Mouse (Mus musculus): ENCODE results near the gene Lrmda.
"Not testable (repeated sequence)": the region's sequence is repeated elsewhere in the genome, so short reads cannot be mapped to it uniquely, and the experiment has no call there.

Gene Lrmda

GRCm38 (mm10) chr14:22750409-22750808, 730.9 kb downstream of the Lrmda start:
- in situ Hi-C loops (cut with MboI; ENCODE audit: low sequenced_read_pairs) = no loop called here

DNA sequence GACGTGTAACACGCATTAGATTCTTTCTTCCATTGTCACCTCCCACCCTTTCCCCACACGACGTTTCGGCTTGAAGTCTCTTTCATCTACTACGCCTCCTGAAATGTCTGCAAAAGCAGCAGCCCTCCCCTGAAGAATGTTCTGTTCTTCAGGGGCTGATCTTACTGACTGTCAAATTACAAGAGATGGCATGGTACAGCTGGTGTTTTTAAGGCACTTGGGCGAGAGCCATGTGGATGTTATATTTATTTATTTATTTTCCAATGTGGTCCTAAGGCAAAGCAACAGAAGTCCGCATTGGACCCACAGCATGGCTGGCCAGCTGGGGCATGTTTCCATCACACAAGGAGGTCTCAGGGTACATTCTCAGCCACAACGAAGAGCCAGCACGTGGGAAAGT, 731.8 kb downstream of the Lrmda start:
- in situ Hi-C loops (cut with MboI; ENCODE audit: low sequenced_read_pairs) = no loop called here

DNA sequence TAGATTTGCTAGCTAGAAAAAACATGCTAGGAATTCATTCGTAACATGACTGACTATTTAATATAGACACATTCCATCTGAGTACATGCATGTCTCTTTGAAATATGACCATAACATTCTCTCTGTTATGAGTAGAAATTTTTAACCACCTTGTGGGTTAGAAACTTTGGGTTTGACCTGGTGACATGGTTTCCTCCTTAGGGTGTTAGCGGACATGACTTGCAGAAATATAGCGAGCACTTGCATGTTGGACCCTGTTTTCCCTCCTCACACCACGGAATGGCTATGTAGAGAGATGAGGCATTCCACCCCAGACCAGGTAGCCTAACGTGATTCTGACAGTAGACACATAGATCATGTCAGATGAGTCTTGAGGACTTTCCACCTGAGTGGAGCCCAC, 735.1 kb downstream of the Lrmda start:
- in situ Hi-C loops (cut with MboI; ENCODE audit: low sequenced_read_pairs) = no loop called here

- in situ Hi-C loops (cut with MboI; ENCODE audit: low sequenced_read_pairs) = no loop called here
These were observed 738.0 kb downstream of the Lrmda start for GRCm38 (mm10) chr14:22757493-22757892.

- in situ Hi-C loops (cut with MboI; ENCODE audit: low sequenced_read_pairs) = no loop called here
These were observed 739.7 kb downstream of the Lrmda start for GRCm38 (mm10) chr14:22759216-22759615.

- in situ Hi-C loops (cut with MboI; ENCODE audit: low sequenced_read_pairs) = no loop called here
These were observed 740.2 kb downstream of the Lrmda start for GRCm38 (mm10) chr14:22759673-22760072.

GRCm38 (mm10) chr14:22760241-22761039, 740.9 kb downstream of the Lrmda start:
- in situ Hi-C loops (cut with MboI; ENCODE audit: low sequenced_read_pairs) = no loop called here

GRCm38 (mm10) chr14:22781709-22782108, 762.2 kb downstream of the Lrmda start:
- in situ Hi-C loops (cut with MboI; ENCODE audit: low sequenced_read_pairs) = no loop called here

DNA sequence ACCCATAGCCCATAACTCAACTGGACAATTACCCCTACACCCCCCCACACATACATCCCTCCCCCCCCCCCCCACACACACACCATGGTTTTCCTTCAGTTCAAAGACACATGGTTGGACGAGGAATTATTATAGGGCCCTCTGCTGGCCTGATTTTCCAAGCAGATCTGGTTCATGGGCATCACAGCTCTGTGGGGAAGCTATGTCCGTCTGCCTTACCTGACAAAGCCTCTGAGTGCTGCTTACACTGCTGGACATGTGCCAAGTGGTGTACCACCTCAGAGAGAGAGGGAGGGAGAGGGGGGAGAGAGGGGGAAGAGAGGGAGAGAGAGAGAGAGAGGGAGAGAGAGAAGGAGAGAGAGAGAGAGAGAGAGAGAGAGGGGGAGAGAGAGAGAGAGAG, 762.9 kb downstream of the Lrmda start:
- in situ Hi-C loops (cut with MboI; ENCODE audit: low sequenced_read_pairs) = no loop called here

GRCm38 (mm10) chr14:22783211-22784161, 764.0 kb downstream of the Lrmda start:
- in situ Hi-C loops (cut with MboI; ENCODE audit: low sequenced_read_pairs) = no loop called here

GRCm38 (mm10) chr14:22800020-22800419, 780.5 kb downstream of the Lrmda start:
- in situ Hi-C loops (cut with MboI; ENCODE audit: low sequenced_read_pairs) = no loop called here

DNA sequence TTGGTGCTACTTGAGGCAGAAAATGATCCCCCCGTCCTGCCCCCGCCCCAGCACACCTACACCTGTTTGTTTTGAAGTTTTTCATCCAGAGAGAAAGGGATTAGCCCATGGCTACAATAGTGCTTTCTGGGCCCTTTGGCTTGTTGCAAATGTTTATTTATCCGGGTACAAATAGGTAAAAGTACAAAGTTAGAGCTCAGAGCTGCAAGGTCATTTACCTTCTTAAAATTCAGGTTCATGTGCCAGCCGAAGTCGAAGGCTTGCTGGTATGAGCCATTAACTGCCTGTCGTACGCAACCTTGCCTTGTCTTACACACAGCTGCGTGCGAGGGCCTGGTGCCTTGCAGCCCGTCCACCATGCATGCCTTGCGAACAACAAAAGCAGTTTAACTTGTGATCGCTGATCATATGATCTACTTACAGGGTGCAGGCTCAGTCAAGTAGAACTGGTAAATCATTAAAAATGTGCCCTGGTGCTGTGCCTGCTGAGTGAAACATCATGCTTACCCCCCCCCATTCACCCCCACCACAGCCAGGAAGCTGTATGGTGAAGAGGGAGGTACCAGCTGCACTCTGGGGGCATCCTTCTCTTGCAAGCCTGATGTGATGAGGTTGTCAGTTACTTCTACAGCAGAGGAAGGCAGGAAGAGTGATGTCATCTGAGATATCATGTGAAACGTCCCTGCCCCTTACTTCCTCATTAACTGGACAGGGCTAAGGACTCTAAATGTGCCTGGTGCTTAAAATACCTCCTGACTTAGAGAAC, 781.5 kb downstream of the Lrmda start:
- in situ Hi-C loops (cut with MboI; ENCODE audit: low sequenced_read_pairs) = no loop called here

- in situ Hi-C loops (cut with MboI; ENCODE audit: low sequenced_read_pairs) = not testable (repeated sequence)
These were observed 782.2 kb downstream of the Lrmda start for GRCm38 (mm10) chr14:22801714-22802113.

GRCm38 (mm10) chr14:22807324-22807723, 787.8 kb downstream of the Lrmda start:
- in situ Hi-C loops (cut with MboI; ENCODE audit: low sequenced_read_pairs) = no loop called here

GRCm38 (mm10) chr14:22807726-22808594, 788.4 kb downstream of the Lrmda start:
- in situ Hi-C loops (cut with MboI; ENCODE audit: low sequenced_read_pairs) = no loop called here

DNA sequence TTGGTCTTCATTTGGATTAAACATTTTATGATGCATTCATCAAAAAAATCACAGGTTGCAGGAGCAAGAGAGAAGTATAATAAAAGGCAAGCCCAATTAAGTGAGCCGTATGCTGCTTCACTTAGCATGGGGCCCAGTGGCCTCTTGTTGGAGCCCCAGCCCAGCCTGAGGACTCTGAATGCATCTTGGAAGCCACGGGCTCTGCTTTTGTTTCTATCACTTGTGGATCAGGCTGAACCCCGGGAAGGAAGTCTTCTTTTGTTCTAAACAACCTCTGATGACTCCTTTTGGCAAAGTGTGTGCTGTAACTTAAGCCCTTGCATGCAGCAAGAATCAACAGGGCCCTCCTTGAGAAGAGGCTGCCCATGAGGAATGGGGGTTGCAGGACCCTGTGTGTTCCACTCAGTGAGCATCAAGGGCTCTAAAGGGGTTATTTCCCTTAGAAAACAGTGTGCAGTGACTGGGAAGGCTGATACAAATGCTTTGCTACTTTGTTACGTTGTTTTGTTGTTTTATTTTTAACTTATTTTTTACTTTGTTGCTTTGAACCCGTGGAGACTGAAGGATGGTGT, 789.2 kb downstream of the Lrmda start:
- in situ Hi-C loops (cut with MboI; ENCODE audit: low sequenced_read_pairs) = no loop called here

DNA sequence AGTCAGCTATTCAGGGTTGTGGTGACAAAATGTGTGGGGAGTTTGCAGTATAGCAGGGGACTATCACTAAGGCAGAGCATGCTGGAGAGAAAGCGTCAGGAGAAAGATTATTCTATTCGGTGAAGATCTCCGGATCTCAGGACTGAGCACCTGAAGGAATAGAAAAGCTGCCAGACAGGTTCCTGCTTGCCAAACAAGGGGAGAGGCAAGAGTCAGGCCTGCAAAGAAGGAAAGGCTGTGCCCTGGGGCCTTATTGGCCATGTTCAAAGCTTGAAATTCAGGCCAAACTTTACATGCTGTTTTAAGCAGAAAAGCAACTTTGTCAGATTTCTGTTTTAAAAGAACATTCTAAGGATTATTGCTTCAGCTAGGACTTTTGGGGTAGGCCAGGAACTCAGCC, 789.7 kb downstream of the Lrmda start:
- in situ Hi-C loops (cut with MboI; ENCODE audit: low sequenced_read_pairs) = no loop called here

DNA sequence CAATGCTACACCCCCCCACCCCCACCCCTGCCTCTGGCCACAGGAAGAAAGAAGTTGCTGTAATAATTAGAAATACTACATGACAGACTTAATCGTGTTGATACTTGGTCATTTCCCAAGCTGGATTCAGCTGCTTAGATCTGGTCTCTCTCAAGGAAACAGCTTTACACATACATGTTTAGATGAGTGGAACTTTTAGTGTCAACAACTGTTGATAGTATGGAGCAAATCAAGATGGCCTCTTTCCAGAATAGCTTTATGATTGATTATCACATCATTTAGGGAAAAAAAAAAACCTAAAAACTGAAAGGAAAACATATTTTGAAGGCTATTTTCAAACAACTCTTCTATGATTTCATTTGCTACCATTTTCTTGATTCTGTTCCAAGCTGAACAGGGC, 791.0 kb downstream of the Lrmda start:
- in situ Hi-C loops (cut with MboI; ENCODE audit: low sequenced_read_pairs) = no loop called here

DNA sequence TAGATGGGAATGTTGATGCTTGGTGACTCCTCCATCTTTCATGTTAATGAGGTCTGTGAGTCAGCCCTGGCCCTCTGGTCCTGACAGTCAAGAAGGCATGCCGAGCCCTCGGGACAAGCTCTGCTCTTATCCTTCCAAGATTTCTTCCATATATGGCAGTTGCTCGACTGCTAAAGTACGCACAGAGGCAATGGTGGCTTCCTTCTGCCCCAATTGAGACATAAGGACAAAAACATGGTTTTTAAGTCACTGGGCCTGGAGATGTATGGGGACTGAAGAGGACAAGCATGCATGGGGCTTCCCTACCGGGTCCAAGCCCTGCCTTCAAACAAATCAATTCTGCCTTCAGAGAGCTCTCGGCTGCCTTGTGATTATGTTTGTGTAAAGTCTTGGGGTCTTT, 793.3 kb downstream of the Lrmda start:
- in situ Hi-C loops (cut with MboI; ENCODE audit: low sequenced_read_pairs) = no loop called here

- in situ Hi-C loops (cut with MboI; ENCODE audit: low sequenced_read_pairs) = no loop called here
These were observed 793.9 kb downstream of the Lrmda start for GRCm38 (mm10) chr14:22813389-22813788.
